Mouse (Mus musculus) v-Abl transformed pro-B cells (cell line): ENCODE results near the gene Man1c1.

Source experiments
- in situ Hi-C, 2 experiments: fragments of 400-800 bp; cut with MboI; formaldehyde crosslinking; loops; one replicate each; pipeline ENCODE4 v1.15.1; 2025; ENCODE audit not compliant: unreplicated experiment in 2 of 2

Gene Man1c1

GRCm38 (mm10) chr4:134587636-134588197 lies 116.4 kb downstream of the Man1c1 start:
- in situ Hi-C loops: no loop called here

GRCm38 (mm10) chr4:134586631-134587030 lies 117.5 kb downstream of the Man1c1 start:
- in situ Hi-C loops: no loop called here

DNA sequence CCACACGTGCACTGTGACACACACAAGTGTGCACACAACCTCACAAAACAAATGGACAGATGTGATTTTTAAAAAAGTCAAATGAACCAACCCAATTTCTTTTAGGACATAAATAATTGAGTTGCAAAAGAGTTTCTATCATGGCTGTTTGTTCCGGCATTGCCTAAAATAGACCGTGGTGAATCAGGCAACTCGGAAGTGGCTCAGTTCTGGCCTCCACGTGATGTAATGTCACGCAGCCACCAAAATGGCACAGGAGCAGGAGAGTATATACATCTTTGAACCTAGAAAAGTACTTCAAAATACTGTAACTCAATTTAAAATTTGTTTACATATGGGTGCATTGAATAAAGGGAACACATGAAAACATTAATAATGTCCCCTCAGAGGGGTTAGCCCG lies 118.0 kb downstream of the Man1c1 start:
- in situ Hi-C loops: no loop called here

DNA sequence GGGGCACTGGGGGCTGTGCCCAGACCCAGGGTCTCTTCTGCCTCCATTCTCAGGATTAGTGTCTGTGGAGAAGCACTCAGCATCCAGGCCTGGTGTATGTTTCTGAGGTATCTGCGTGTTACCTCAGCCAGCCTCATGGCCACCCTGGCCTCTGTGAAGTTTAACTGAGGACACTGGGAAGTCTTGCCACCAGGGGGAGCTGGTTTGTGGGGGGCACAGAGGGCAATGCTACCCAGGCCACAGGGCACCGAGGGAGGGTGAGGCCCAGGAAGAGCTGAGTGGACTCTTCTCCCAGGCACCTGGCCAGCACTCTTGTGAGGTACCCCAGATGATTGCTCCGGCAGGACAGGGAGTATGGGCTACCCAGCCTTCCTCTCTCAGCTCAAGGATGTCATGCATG lies 120.6 kb downstream of the Man1c1 start:
- in situ Hi-C loops: loop anchor here in 1 of 2 experiments (5.0 kb wide), 1 partner anchor 41 kb away; no protein-coding TSS in a partner anchor

DNA sequence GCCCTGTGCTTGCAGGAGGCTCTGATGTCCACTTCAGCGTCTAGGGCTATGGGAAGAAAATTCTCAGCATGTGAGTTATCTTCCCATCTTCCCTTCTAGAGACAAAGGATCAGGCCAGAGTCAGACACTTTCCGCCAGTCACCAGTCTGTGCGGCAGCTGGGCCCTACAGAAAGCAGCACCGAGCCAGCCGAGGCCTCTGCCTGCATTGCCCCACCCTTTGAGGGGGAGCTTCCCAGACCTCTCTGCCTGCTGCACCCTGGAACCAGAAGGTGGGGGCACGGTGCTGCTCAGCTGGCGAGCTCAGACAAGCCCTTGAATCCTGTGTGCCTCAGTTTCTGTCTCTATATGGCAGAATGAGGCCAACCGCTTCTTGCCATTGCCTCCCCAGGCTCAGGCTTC lies 122.7 kb downstream of the Man1c1 start:
- in situ Hi-C loops: loop anchor here in 1 of 2 experiments (5.0 kb wide), 1 partner anchor 39 kb away; no protein-coding TSS in a partner anchor

DNA sequence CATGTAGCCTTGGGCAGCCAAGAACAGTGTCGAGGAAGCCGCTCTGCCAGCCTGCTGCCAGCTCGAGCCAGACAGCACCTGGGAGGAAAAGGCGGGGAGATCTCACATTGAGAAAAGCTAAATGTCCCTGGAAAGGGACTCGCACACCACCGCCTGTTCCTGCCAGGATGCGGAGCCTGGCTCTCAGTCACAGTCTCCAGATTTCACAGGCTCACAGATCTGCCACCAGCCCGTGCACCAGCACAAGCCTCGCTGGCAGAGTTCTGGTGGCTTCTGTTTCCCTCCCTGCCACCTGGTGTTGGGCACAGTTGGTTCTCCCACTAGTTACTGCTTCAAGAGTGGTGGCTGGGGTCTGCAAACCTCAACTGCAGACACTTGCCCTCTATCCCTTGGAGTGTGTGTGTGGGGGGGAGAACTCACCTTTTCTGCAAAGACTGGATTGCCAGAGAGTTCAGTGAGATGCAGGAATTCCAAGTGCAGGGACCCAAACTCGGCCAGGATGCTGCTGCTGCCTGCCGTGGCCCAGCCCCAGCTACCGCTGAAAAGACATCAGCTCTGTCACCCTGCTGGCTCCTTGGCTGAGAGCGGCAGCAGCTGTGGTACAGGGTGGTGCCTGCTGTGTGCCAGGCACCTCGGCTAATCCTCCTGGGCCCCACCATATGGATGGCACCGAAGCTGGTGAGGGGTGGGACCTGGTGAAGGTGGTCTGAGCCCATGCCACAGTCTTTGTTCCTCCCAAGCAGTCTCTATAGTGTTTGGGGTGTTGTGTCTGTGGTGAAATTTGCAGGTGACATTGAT lies 123.5 kb downstream of the Man1c1 start:
- in situ Hi-C loops: loop anchor here in 1 of 2 experiments (5.0 kb wide), 1 partner anchor 38 kb away; no protein-coding TSS in a partner anchor

GRCm38 (mm10) chr4:134579620-134580019 lies 124.5 kb downstream of the Man1c1 start:
- in situ Hi-C loops: loop anchor here in 1 of 2 experiments (5.0 kb wide), 1 partner anchor 37 kb away; no protein-coding TSS in a partner anchor

DNA sequence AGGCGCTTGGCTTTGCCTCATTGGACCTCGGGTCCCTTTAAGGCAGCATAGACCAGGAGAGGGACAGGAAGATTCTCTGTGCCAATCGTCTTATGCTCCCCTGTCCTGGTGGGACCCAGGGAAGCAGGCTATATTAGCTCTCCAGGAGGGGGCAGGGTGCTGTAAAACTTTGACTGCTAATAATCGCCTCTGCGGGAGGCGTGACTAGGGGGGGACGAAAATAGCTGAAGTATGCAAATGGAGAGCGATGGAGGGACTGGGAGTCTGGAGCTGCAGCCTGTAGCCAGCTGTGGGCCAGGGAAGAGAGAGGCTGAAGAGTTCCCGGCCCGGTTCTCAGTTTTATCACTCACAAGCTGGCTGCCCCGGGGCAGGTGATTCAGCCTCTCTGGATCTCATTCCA lies 124.9 kb downstream of the Man1c1 start:
- in situ Hi-C loops: no loop called here

- in situ Hi-C loops: no loop called here
These were observed 125.7 kb downstream of the Man1c1 start for GRCm38 (mm10) chr4:134578407-134578806.

GRCm38 (mm10) chr4:134577281-134577680 lies 126.8 kb downstream of the Man1c1 start:
- in situ Hi-C loops: no loop called here

DNA sequence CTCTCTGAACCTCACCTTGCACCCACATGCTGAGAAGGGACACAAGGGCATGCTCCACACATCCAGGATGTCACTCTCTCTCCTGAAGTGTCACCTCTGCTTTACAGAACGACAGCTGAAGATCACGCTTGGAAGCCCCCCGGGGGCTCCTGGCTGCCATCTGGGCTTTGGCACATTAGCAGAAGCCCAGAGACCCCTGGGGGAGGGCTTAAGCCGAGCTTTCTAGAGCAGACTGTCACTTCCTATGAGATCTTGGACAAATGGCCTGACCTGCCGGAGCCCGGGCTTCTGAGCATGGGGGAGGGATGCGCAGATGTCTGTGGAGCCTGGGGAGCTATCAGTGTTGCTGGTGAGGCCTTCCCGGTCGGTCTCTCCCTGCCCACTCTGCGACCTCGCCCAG lies 128.6 kb downstream of the Man1c1 start:
- in situ Hi-C loops: no loop called here

DNA sequence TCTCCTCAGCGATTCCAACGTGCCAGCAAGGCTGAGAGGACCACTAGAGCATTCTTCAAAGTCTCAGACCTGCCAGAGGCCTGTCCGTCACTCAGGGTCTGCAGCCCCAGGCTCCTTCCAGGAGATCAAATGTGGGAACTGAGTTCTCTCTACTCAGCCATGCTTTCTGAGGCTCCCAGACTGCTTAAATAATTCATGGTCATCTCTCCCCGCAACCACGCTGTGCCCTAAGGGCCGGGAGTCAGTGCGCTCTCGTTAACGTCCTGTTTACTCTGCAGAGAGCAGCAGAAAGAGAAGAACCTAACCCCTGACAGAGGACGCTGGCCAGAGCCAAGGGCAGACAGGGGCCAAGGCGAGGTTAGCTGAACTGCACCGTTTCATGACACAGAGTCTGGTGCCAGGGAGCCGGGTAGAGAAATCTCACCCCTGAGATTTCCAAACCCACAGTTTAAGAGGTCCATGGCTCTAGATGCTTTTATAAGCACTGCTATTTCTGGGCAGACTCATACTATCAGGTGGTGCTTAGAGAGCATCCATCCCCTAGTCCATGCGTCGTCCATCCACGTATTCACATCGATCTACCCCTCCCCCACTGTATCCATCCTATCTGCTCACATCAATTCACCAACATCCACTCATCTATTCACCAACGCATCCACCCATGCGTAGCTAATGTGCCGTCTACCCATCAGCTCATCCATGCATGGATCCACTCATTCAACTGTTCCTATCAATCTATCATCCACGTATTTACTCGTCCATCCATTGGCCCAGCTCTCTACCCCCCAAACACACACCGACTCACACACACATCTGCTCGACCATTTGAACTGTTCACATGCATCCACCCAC lies 131.4 kb downstream of the Man1c1 start:
- in situ Hi-C loops: no loop called here

- in situ Hi-C loops: no loop called here
These were observed 133.2 kb downstream of the Man1c1 start for GRCm38 (mm10) chr4:134570704-134571451.

DNA sequence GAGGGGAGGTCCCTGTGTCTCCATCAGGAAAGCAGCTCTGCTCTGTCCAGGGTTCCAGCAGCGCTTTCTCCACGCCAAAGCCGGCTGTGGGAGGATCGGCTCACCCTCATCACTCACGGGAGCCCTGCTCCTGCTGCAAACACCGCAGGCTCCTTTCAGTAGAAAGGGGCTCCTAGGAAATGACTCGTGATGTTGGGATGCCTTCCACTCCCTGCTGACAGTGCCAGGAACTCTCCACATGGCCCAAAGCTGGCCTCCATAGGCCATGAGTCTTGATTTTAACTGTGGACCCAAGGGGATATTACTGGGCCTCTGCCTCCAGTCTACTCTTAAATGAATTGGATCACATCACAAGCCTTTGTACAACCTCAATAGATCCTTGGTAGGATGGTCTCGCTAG lies 134.3 kb downstream of the Man1c1 start:
- in situ Hi-C loops: loop anchor here in 1 of 2 experiments (10.0 kb wide), 1 partner anchor 235 kb away; no protein-coding TSS in a partner anchor

DNA sequence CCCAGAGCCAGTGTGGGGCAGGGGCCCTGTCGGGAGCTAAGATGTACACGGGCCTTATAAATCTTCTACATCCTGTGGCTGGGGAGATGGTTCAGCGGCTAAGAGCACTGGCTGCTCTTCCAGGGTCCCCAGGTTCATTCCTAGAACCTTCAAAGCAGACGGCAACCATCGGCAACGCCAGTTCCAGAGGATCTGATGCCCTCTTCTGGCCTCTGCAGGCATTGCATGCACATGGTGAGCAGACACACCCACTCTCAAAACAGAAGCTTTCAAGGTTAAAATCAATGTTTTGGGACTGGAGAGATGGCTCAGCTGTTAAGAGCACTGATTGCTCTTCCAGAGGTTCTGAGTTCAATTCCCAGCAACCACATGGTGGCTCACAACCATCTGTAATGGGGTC lies 134.9 kb downstream of the Man1c1 start:
- in situ Hi-C loops: loop anchor here in 1 of 2 experiments (10.0 kb wide), 1 partner anchor 236 kb away; no protein-coding TSS in a partner anchor

- in situ Hi-C loops: loop anchor here in 1 of 2 experiments (10.0 kb wide), 1 partner anchor 237 kb away; no protein-coding TSS in a partner anchor
These were observed 136.5 kb downstream of the Man1c1 start for GRCm38 (mm10) chr4:134567377-134568226.

DNA sequence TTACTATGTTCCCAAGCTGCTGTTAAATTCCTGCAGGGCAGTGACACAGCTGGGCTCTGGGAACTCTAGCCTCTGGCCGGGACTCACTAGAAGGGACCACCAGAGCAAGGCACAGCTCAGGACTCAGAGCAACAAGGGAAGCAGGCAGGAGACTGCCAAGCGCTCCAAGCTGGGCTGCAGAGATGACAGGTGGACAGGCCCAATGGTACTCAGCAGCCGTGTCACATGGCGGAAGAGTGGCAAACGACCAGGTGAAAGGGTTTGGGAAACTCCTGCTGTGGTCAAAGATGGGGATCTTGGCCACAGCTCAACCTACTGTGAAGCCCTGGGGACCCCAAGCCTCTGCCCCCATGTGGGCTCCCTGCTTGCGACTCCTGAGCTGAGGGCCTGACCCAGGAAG lies 140.0 kb downstream of the Man1c1 start:
- in situ Hi-C loops: loop anchor here in 1 of 2 experiments (10.0 kb wide), 1 partner anchor 241 kb away; no protein-coding TSS in a partner anchor

- in situ Hi-C loops: loop anchor here in 1 of 2 experiments (10.0 kb wide), 1 partner anchor 241 kb away; no protein-coding TSS in a partner anchor
These were observed 140.5 kb downstream of the Man1c1 start for GRCm38 (mm10) chr4:134563624-134564023.

DNA sequence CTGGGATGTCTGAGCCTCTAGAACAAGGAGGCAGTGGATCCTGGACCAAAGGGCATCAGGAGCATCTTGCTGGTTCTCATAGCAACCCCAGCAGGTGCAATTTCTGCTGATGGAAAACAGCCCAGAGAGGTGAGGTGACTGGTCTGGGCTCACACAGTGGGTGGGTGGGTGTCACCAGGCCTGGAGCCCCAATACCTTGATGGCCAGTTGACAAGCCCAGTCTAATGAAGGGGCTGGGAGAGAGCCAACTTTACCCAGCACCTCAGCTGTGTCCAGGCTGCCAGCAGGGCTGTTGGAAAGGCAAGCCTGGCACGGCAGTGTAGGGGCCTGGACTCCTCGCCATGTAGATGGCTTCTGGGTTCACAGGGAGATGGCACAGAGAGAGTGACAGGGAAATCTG lies 142.1 kb downstream of the Man1c1 start:
- in situ Hi-C loops: loop anchor here in 1 of 2 experiments (10.0 kb wide), 1 partner anchor 243 kb away; no protein-coding TSS in a partner anchor
